Mouse (Mus musculus): ENCODE results near the gene Ascl5. TPM values are rescaled to one million over a fixed set of nuclear protein-coding genes. Genes with fewer than 3 reads are reported as not detected.

Ascl5 gene
- polyA plus RNA-seq, 1 experiment from 2014 or later = not detected

DNA sequence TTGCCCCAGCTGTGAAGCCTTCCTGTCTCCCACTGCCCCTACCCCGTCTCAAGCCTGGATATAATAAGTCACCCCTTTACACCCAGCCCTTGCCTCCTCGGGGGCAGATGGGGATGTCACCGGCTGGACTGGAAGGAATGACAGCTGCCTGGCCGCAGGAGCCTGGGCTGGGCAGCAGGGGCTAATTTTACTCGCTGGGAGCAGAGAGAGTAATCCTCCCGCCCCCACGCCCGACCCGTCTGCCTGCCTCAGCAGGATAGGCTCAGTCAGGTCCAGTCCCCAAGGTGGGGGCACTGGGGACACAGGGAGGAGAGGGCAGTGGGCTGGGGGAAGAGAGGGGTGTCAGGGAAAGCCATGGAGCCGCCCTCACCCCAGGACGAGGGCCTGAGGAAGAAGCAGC, 1.9 kb downstream of the Ascl5 start, which contains the start of gene Cacna1s:
Gene Cacna1s, plus strand, starts transcription at position 204 of the 400 bp plus-strand sequence.
- peaks cover 46% of the 10 kb centered on the region for H3K27me3 ChIP-seq (replicated peaks)
- no peak for ATAC-seq (ENCODE audit: low FRiP score, low read depth)

DNA sequence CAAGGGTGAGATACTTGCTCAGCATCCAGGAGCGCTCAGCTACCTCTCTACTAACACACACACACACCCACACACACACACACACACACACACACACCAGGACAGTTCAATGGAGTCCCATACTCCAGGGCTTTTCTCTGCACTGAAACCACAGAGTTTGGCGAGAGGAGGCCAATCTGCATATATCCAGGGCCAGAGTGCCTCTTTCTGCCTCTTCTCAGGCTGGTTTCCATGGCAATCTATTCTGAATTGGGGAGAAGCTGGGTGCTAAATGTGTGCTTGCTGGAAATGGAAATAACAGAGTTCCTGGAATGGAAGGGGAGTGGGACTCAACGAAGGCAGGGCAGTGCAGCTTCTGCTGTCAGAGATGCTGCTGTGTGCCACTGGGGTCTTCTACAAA, 5.2 kb downstream of the Ascl5 start:
- WGBS = 62% methylated on average over 3 of the region's 3 CpGs
- no peaks in the 10 kb centered on the region for H3K36me3 ChIP-seq
- peaks cover 29% of the 10 kb centered on the region for H3K27me3 ChIP-seq (replicated peaks)
- no peak overlapping the region for H3K4me3 ChIP-seq
- H3K4me2 ChIP-seq (replicated peaks) = no peak overlapping the region
- H3K4me1 ChIP-seq = peaks cover 11% of the 10 kb centered on the region
- no peaks in the 10 kb centered on the region for H3K9me3 ChIP-seq
- no peak for ATAC-seq (ENCODE audit: low FRiP score, low read depth)
- no peak overlapping the region for H3K9ac ChIP-seq
- no peak overlapping the region for H3K27ac ChIP-seq

More for the DNA sequence above, 1.9 kb downstream of the Ascl5 start, which contains the start of gene Cacna1s:
- Histone ChIP-seq H3K4me2 (replicated peaks) (no peak within 1 kb of the TSS), H3K36me3 (no peaks in the 10 kb centered on the region), H3K9me3 (no peaks in the 10 kb centered on the region), H3K4me3 (no peak within 1 kb of the TSS; the same call in 1 of the 2 replicates), H3K4me1 (peaks cover 16% of the 10 kb centered on the region), H3K27ac (no peak within 1 kb of the TSS), H3K9ac (no peak within 1 kb of the TSS)
- 41% methylated on average over 11 of the region's 11 CpGs for WGBS

DNA sequence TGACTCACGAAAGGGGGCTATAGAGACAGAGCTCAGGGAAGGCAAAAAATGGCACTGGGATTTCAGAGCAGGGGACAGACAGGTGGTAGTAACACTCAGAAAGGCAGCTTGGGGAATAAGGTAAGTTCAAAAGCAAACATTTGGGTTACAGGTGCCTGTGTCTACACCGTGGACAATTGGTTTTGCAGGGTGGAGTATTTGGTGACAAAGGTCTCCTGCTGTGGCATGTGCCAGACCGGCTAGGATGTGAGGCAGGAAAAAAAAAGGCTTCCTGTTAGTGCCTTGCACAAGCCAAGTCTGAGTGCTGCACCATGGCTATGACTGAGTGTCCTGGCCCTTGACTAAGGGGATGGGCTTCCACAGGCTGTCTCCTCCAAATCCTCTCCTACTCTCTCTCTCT, 8.0 kb downstream of the Ascl5 start:
- H3K9me3 ChIP-seq = no peaks in the 10 kb centered on the region
- H3K4me2 ChIP-seq (replicated peaks) = no peak overlapping the region
- 35% methylated on average over 3 of the region's 3 CpGs for WGBS
- no peak for ATAC-seq (ENCODE audit: low FRiP score, low read depth)
- 0 out of 2 replicates have a peak, but pooled peaks cover 8% of the 10 kb centered on the region for H3K27me3 ChIP-seq (replicated peaks)
- no peak overlapping the region for H3K4me3 ChIP-seq
- no peak overlapping the region for H3K27ac ChIP-seq
- no peaks in the 10 kb centered on the region; the same call in 1 of the 2 replicates for H3K4me1 ChIP-seq
- H3K9ac ChIP-seq = no peak overlapping the region
- no peaks in the 10 kb centered on the region for H3K36me3 ChIP-seq

DNA sequence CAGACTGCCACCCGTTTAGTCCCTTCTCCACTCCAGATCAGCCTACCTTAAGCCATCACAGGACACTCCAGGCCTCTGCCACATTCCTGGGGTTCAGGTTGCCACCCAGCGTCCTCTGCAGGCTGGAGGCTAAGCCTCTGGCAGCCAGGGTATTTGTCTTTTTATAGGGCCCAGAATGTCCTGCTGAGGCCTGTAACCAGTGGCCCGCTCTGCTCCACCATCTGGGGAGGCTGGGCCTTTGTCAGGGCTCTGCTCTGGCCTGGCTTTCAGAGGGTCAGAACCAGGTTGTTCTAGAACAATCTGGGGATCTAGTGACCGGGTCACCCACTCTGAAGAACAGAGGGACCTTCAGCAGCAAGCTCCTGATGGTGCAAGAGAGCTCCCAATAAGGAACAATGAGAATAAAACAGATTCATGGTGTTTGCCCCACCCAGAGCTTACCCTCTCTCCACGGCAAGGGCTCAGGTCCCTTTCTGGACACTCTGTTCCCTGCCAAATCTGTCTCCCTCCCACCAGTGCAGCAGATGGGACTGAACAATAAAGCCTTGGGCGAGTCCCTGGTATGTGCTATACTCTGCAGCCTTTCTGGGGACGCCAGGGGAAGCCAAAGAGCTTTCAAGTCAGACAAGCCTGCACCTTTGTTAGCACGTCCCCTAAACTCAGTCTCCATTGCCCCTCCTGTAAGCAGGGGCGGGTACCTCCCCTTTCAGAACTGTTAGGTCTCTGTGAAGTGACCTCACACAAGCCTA, 10.6 kb downstream of the Ascl5 start:
- Histone ChIP-seq H3K4me2 (replicated peaks) (no peak overlapping the region), H3K9ac (no peak overlapping the region), H3K27ac (no peak overlapping the region), H3K36me3 (no peaks in the 10 kb centered on the region), H3K9me3 (no peaks in the 10 kb centered on the region), H3K4me1 (no peaks in the 10 kb centered on the region), H3K27me3 (replicated peaks) (no peaks in the 10 kb centered on the region), H3K4me3 (no peak overlapping the region)
- ATAC-seq (ENCODE audit: low FRiP score, low read depth) = no peak
- 47% methylated on average over 9 of the region's 9 CpGs for WGBS

DNA sequence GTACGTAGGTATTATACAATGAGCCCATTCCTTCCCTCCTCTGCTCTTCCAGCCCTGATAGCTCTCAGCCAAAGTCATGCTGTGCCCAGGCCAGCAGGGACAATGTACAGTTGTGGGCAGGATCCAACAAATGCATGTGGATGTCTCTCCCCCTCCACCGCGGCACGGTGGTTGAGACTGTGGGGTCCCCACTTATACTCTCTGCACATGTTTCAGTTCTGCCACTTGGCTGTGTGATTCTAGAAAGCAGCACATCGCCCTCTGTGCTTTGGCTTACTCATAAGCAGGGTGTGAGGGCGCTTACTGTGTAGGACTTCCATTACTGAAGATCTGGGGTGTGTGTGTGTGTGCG, 11.2 kb downstream of the Ascl5 start:
- no peak for ATAC-seq (ENCODE audit: low FRiP score, low read depth)
- H3K36me3 ChIP-seq = no peaks in the 10 kb centered on the region
- H3K4me3 ChIP-seq = no peak overlapping the region
- no peaks in the 10 kb centered on the region for H3K4me1 ChIP-seq
- H3K9ac ChIP-seq = no peak overlapping the region
- no peaks in the 10 kb centered on the region for H3K27me3 ChIP-seq (replicated peaks)
- no peak overlapping the region for H3K27ac ChIP-seq
- WGBS = 83% methylated on average over 7 of the region's 7 CpGs
- no peaks in the 10 kb centered on the region for H3K9me3 ChIP-seq
- no peak overlapping the region for H3K4me2 ChIP-seq (replicated peaks)

DNA sequence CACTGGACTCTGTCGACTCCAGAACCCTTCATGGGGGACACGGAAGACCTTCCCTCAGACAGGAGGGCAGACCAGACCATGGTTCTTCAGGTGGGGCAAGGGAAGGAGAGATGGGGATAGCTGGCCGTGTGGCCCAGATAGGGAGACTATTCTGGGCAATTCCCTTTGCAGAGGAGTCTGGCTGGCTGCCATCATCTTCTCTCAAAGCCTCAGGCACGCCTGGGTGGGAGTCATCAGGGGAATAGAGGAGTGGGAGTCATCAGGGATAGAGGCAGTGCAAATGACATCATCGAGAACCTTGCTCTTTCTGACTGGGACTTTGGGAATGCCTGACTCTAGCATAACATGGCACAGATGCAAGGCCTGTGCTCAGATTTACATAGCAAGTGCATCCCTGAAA, 13.4 kb downstream of the Ascl5 start:
- ATAC-seq (ENCODE audit: low FRiP score, low read depth) = no peak
- Histone ChIP-seq H3K9ac (no peak overlapping the region), H3K4me2 (replicated peaks) (no peak overlapping the region), H3K9me3 (no peaks in the 10 kb centered on the region), H3K4me1 (no peaks in the 10 kb centered on the region), H3K36me3 (no peaks in the 10 kb centered on the region), H3K27me3 (replicated peaks) (no peaks in the 10 kb centered on the region), H3K27ac (no peak overlapping the region), H3K4me3 (no peak overlapping the region)
- WGBS = 77% methylated on average over 5 of the region's 5 CpGs

DNA sequence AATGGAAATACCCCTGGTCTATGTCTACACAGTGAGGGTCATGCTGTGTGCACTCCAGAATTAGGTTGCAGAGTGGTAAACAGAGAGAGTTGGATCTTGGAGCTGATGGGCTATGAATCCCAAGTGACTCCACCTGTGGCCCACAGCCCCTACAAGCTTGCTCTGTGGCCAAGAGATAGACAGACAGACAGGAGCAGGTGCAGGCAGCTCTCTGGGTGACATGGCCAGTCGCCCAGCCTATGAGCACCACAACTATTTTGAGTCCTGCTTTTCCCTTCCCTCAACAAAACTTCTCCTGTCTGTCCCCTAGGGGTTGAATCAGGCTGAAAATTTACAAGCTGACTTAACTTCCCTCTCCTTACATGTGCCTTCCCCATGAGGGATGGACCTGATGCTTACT, 16.0 kb downstream of the Ascl5 start:
- ATAC-seq (ENCODE audit: low FRiP score, low read depth) = no peak
- Histone ChIP-seq H3K27ac (no peak overlapping the region), H3K27me3 (replicated peaks) (no peaks in the 10 kb centered on the region), H3K9ac (no peak overlapping the region), H3K4me2 (replicated peaks) (no peak overlapping the region), H3K9me3 (no peaks in the 10 kb centered on the region), H3K4me3 (no peak overlapping the region), H3K4me1 (no peaks in the 10 kb centered on the region), H3K36me3 (no peaks in the 10 kb centered on the region)
- WGBS = 55% methylated on average over 1 of the region's 1 CpGs

DNA sequence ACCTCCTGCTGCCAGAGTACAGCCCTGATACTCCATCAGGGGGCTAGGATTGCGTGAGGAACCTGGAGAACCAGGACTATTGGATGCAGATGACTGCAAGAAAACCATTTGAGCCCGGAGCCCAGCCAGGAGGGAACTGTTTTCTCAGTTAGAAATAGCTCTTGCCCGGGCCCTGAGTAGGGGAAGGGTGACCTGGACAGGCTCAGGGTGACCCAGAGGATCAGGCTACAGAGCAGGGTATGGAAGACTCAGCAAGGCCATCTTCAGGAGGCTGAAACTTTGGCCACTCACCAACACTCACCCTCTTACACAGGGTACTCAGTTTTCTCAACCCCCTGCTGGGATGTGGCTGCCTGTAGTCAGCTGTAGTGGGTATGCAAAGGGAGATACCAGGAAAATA, 17.0 kb downstream of the Ascl5 start:
- Histone ChIP-seq H3K27ac (no peak overlapping the region), H3K4me2 (replicated peaks) (no peak overlapping the region), H3K4me1 (no peaks in the 10 kb centered on the region), H3K9ac (no peak overlapping the region), H3K36me3 (no peaks in the 10 kb centered on the region), H3K4me3 (no peak overlapping the region), H3K27me3 (replicated peaks) (no peaks in the 10 kb centered on the region), H3K9me3 (no peaks in the 10 kb centered on the region)
- ATAC-seq (ENCODE audit: low FRiP score, low read depth) = no peak
- 67% methylated on average over 3 of the region's 3 CpGs for WGBS

DNA sequence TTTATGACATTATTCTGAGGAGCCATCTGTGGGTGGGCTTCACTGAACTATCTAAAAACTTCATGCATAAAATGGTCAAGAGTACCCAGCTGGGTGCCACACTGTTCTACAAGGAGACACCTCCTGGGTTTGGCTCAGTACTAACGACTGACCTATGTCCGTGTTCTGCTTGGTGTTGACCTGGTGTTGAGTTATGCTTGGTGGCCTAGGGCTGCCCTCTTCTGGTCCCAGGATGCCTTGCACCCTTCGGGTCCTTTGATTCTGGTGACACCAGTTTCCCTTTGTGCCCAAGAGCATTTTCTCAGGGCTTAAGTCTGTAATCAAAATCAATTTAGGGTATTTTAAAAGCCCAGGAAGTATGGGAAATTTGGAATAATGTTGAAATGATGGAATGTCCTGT, 25.5 kb downstream of the Ascl5 start:
- Histone ChIP-seq H3K27me3 (replicated peaks) (no peaks in the 10 kb centered on the region), H3K27ac (no peak overlapping the region), H3K4me3 (no peak overlapping the region), H3K4me2 (replicated peaks) (no peak overlapping the region), H3K9ac (no peak overlapping the region), H3K36me3 (no peaks in the 10 kb centered on the region), H3K4me1 (no peaks in the 10 kb centered on the region), H3K9me3 (no peaks in the 10 kb centered on the region)
- no peak for ATAC-seq (ENCODE audit: low FRiP score, low read depth)
- 10% methylated on average over 3 of the region's 3 CpGs for WGBS

DNA sequence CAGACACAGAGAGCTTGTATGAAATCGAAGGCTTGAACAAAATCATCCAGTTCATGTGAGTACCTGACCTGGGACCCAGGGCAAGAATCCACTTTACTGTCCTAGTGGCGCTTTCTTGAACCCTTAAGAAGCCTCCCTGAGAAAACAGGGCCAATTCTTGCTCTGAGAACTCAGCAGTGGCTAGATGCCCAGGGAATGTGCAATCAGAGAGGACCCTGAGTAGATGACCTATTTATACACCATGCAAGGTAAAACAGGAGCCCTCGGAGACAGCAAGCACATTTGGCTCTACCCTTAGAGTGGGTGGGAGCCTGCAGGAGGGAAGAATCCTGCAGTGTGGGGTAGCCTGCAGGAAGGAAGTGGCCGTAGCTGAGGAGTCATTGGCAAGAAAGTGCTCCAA, 27.1 kb downstream of the Ascl5 start:
- Histone ChIP-seq H3K27me3 (replicated peaks) (no peaks in the 10 kb centered on the region), H3K27ac (no peak overlapping the region), H3K4me2 (replicated peaks) (no peak overlapping the region), H3K9me3 (no peaks in the 10 kb centered on the region), H3K9ac (no peak overlapping the region), H3K36me3 (no peaks in the 10 kb centered on the region), H3K4me1 (no peaks in the 10 kb centered on the region), H3K4me3 (no peak overlapping the region)
- 66% methylated on average over 4 of the region's 4 CpGs for WGBS
- ATAC-seq (ENCODE audit: low FRiP score, low read depth) = no peak

DNA sequence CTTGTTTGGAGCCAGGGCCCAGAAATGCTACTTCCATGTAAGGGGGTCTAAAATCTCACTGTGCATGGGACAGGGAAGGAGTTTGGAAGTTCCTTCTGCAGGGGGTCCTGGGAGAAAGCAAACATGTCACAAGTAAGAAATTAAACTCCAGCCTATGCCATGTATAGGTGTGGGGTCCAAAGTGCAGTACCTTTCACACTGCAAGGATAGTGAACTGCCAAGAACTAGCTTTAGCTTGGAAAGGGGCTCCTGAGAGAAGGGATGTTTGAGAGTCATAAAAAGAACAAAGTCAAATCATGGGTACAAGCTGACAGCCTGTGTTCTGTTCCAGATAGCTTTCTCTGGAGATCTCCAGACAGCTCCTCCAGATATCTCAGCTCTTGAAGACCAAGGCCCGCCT, 30.6 kb downstream of the Ascl5 start:
- Histone ChIP-seq H3K4me2 (replicated peaks) (no peak overlapping the region), H3K36me3 (no peaks in the 10 kb centered on the region), H3K4me1 (no peaks in the 10 kb centered on the region), H3K9ac (no peak overlapping the region), H3K27ac (no peak overlapping the region), H3K9me3 (no peaks in the 10 kb centered on the region), H3K4me3 (no peak overlapping the region), H3K27me3 (replicated peaks) (no peaks in the 10 kb centered on the region)
- ATAC-seq (ENCODE audit: low FRiP score, low read depth) = no peak
- WGBS = 88% methylated on average over 1 of the region's 1 CpGs

DNA sequence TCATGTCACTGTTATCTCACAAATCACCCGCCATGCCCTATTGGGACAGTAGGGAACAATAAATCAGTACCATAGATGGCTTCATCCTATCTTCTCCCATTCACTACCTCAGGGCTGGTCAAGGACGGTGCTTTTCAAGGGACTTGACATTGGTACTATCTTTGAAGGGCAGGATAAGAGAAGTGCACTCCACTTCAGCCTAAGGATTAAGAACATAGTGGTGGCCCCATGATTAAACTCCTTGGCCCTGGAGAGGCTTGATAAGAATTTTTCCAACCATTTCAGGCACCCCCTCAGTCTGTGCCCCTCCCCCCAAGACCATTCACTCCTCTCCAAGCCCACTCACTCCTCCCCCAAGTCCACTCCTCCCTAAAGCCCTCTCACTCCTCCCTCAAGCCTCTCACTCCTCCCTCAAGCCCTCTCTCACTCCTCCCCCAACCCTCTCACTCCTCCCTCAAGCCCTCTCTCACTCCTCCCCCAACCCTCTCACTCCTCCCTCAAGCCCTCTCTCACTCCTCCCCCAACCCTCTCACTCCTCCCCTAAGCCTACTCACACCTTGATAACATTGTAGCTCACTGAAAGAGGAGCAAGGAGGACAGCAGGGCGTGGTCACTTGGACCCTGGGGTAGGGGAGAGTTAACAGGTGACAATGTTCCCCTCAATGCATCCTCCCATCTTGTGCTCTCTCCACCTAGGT, 35.5 kb downstream of the Ascl5 start:
- Histone ChIP-seq H3K36me3 (no peaks in the 10 kb centered on the region), H3K27me3 (replicated peaks) (no peaks in the 10 kb centered on the region), H3K4me2 (replicated peaks) (no peak overlapping the region), H3K9ac (no peak overlapping the region), H3K27ac (no peak overlapping the region), H3K4me1 (no peaks in the 10 kb centered on the region), H3K4me3 (no peak overlapping the region), H3K9me3 (no peaks in the 10 kb centered on the region)
- WGBS = 88% methylated on average over 3 of the region's 3 CpGs
- ATAC-seq (ENCODE audit: low FRiP score, low read depth) = no peak
